Mouse (Mus musculus) cortical plate, adult 2 months (tissue): ENCODE data around the gene Unc79.

Experiments used
- CTCF ChIP-seq: fragments of 200-500 bp; IDR thresholded peaks from 2 replicates; pipeline ENCODE4 v1.5.1; 2011; ENCODE audit warnings: mild to moderate bottlenecking, control low read depth, low read length; ENCODE audit not compliant: insufficient read depth; ENCODE audit errors: extremely low read depth
- POLR2A ChIP-seq: fragments of 200-500 bp; IDR thresholded peaks from 2 replicates; pipeline ENCODE4 v1.6.1; 2011; ENCODE audit warnings: mild to moderate bottlenecking, low read length, control low read depth; ENCODE audit not compliant: insufficient read depth; ENCODE audit errors: extremely low read depth

- TF ChIP-seq CTCF (no peak), POLR2A (no peak)
Measured at GRCm38 (mm10) chr12:102929764-102930163, 18.9 kb upstream of the Unc79 start.
